Mouse (Mus musculus) granulocyte monocyte progenitor cell, adult 5-6 weeks (primary cell): ENCODE measurements at regions not wholly inside any gene's neighbourhood (a gene's known extent, or its start where the extent isn't known, plus 50 kb on each side); places are given as distances from the start of the nearest gene placed in this dataset.

ENCODE experiments used
- ATAC-seq: replicated peaks from 2 replicates; pipeline ENCODE4 v1.8.0; 2016; ENCODE audit warnings: mild to moderate bottlenecking, moderate TSS enrichment, inconsistent platforms; ENCODE audit not compliant: poor library complexity, severe bottlenecking

- no peak for ATAC-seq
Observed at GRCm38 (mm10) chr17:87530818-87531410, 84.2 kb upstream of the Calm2 start.

GRCm38 (mm10) chr17:87531411-87532157 is 84.8 kb upstream of the Calm2 start:
- peak; percentile 64 for ATAC-seq

GRCm38 (mm10) chr17:87532158-87532545 is 85.4 kb upstream of the Calm2 start:
- ATAC-seq: peak; percentile 49

DNA sequence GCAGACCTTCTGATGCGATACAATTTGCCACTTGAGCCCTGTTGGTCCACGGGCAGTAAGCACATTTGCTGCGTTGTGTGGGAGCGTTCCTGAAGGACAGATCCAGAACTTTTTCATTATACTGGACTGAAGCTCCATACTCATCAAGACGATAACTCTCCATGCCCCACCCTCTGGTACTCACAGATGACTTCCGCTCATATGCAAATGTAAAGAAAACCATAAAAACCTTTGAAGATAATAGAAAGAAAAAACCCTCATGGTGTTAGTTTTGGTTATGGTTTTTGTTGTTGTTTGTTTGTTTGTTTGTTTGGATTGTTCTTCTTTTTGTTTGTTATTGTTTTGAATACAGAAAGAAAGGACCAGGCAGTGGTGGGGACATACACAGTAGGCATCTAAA is 86.0 kb upstream of the Calm2 start:
- no peak for ATAC-seq

DNA sequence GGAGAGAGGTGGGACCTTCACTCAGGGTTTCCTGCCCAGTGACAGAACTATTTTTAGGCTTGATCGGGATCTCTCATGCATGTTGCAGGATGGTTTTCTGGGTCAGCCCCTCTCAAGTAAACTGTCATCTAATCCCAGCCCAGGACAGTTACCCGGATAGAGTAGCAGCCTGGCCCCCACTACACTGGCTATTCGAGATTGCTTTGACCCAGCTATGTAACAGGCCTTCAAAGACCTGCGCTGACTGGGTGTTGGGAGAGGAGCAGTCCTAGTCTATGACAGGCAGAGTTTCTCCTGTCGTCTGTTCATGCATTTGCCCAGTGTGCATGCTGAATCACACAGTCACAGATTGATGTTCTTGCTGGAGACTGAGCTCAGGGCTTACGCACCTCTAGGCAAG is 86.2 kb upstream of the Epcam start:
- ATAC-seq: no peak

DNA sequence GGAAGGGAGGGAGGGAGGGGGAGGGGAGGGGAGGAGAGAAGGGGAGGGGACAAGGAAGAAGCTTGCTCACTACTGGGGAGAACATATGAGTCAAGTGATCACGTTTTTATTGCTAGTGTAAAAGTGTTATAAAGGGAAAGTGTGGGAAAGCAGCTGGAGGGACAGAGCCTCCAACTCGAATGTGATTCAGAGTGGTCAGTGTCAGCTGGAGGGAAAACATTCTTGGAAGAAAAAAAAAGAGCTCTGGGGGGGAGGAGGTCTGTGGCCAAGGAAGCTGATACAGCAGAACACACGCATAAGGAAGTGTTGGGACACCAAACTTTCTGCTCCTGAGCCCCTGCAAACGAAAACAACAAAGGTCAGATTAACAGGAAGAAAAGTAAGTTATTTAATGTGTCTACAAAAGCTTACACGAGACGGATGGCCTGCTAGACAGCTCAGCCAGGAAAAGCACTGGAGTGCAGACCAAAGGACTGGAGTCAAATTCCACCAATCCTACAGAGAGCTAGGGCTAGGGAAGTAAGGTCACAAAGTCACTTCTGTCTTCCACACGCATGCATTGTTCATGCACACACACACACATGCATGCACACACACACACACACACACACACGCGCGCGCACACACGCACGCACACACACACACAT is 85.1 kb upstream of the Epcam start:
- peak; percentile 20 for ATAC-seq

- ATAC-seq: no peak
Observed at GRCm38 (mm10) chr17:87554561-87554960, 81.2 kb upstream of the Epcam start.

GRCm38 (mm10) chr17:87558419-87558818 is 77.4 kb upstream of the Epcam start:
- ATAC-seq: no peak

- ATAC-seq: no peak
Observed at GRCm38 (mm10) chr17:87559641-87560040, 76.1 kb upstream of the Epcam start.

- no peak for ATAC-seq
Observed at GRCm38 (mm10) chr17:87560923-87561322, 74.9 kb upstream of the Epcam start.

DNA sequence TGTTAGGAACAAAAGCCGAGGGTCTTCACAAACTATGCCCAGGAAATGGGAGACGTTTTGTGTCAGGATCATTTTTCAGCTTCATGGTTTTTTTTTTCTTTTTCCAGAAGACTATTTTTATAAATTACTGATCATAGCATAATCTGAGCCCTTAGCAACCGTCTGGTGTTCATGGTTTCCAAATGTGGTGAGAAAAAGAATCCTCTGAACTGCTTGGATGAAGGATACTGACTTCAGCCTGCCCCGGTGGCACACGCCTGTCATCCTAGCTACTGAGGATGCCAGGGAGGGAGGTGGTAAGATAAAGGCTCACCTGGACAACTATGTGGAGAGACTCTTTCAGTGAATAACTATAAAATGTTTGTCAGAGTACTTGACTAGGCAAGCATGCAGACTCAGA is 72.4 kb upstream of the Epcam start:
- ATAC-seq: no peak

- no peak for ATAC-seq
Observed at GRCm38 (mm10) chr17:87565631-87566030, 70.1 kb upstream of the Epcam start.

GRCm38 (mm10) chr17:87566296-87566695 is 69.5 kb upstream of the Epcam start:
- ATAC-seq: no peak

- ATAC-seq: no peak
Observed at GRCm38 (mm10) chr17:87566996-87567395, 68.8 kb upstream of the Epcam start.

GRCm38 (mm10) chr17:87567475-87567874 is 68.3 kb upstream of the Epcam start:
- no peak for ATAC-seq

GRCm38 (mm10) chr17:87569981-87570380 is 65.8 kb upstream of the Epcam start:
- ATAC-seq: no peak

DNA sequence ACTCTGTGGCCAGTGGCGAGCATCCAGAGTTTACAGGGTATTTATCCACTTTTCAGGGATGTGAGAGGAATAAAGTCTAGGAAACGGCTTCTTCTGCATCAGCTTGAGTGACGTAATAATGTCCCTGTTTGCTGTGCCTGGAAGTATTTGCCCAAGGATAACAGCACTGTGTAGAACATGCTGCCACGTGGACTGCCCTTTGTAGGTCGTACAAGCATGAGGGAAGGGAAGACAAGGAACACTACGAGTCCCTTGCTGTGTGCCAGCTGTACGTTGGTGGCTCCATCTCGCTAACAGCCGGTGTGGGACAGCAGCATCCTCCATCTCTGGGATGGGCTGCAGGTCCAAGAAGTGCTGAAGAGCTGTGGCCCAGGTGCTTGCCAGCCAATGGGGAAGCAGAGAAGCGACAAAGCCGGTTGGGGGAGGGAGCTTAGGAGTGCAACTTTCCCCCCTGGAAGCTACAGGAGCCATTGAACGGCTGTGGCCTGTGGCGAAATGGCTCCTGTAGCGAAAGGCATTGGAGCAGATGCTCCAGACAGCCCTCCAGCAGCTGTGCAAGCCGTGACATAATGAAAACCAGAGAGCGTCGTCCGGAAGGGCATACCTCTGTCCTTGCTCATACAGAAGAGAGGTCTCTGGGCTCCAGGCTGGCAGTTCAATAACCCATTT is 65.0 kb upstream of the Epcam start:
- ATAC-seq: peak; percentile 18; the same call in 1 of the 2 replicates

DNA sequence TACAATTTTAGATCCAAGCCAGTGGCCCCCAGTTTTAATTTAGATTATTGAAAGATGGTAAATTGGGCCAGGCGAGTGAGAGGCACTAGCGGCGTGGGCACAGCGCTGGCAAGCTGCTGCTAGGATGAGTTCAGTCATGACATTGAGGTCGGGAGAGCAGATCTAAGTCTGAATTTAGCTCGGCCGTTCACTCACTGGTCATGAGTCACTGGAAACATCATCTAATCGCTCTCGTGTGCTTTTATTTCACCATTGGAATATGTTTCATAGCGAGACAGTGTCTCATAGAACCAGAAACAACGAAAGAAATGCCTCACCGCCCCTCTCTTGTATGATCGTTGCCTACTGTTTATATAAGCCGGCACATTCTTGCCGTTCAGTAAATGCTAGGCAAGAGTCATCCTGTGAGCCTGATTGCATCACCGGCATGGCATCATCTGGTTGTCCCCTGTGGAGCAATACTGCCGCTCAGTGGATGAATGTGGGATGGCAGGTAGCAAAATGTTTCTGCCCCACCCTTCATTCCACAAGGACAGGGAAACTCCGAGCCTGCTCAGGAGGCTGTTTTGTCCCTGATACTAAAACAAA is 64.3 kb upstream of the Epcam start:
- ATAC-seq: peak; percentile 98

GRCm38 (mm10) chr17:87583575-87583974 is 52.2 kb upstream of the Epcam start:
- ATAC-seq: no peak

DNA sequence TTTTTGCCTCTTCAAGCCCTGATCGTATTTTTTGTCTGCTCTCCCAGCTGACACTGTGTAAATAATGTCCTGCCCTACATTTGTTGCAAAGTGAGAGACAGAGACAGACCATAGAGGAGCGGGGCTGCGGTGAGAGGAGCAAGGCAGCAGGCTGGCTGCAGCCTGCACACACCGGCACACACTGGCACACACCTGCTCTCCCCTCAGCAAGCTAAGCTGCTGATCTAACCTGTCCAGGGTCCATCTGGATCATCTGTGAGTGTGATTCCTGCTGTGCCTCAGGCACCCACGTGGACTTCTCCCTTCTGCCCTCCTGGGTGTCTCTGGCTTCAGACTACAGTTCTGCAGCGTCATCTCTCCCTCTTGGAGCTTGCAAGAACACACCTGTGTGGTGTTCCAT is 50.4 kb upstream of the Epcam start:
- no peak for ATAC-seq
